Mouse (Mus musculus) embryonic facial prominence, embryonic 10.5 days (tissue): ENCODE data around the gene Ints7. TPM values are rescaled to one million over a fixed set of nuclear protein-coding genes. Genes with fewer than 3 reads are reported as not detected.

ENCODE experiments used
- DNase-seq: peaks from one replicate; pipeline ENCODE4 v3.0.0-alpha.2; 2017; ENCODE audit warnings: low spot score
- H3K27ac ChIP-seq: fragments of 300-500 bp; sonication (generic); replicated peaks from 2 replicates; pipeline ENCODE4 v1.5.1; 2016; ENCODE audit warnings: mild to moderate bottlenecking
- H3K27me3 ChIP-seq: fragments of 300-500 bp; sonication (generic); replicated peaks from 2 replicates; pipeline ENCODE4 v1.6.1; 2016; ENCODE audit warnings: low read depth, mild to moderate bottlenecking; ENCODE audit not compliant: poor library complexity, severe bottlenecking
- H3K36me3 ChIP-seq: fragments of 300-500 bp; sonication (generic); replicated peaks from 2 replicates; pipeline ENCODE4 v1.6.1; 2016; ENCODE audit warnings: mild to moderate bottlenecking, moderate library complexity
- H3K4me1 ChIP-seq: fragments of 300-500 bp; sonication (generic); 2 replicates; pipeline ENCODE4 v1.6.1; 2016
- H3K4me3 ChIP-seq: fragments of 300-500 bp; sonication (generic); 2 replicates; pipeline ENCODE4 v1.5.1; 2016; ENCODE audit warnings: mild to moderate bottlenecking, moderate library complexity
- H3K9me3 ChIP-seq: fragments of 300-500 bp; sonication (generic); 2 replicates; pipeline ENCODE4 v1.6.1; 2016; ENCODE audit warnings: mild to moderate bottlenecking
- WGBS: fragments of 180-500 bp; shearing (Covaris S2); methylation state at CpG from one replicate; pipeline ENCODE4 v1.1.7; 2016; 5-methylcytosine and 5-hydroxymethylcytosine counted together
- polyA plus RNA-seq: library from polyadenylated mRNA; unstranded; fragments of >200 nt; fragmentation: Nextera tagmentation; extraction: Ambion mirVana; gene quantifications from 2 replicates; pipeline ENCODE4 v1.2.1, GENCODE M21; 2016

Gene Ints7
- polyA plus RNA-seq, 1 experiment from 2014 or later, result 80.2 TPM

GRCm38 (mm10) chr1:191641438-191641837 is 66.0 kb downstream of the Ints7 start:
- Histone ChIP-seq H3K36me3 (no peaks in the 10 kb centered on the region), H3K27ac (no peak overlapping the region; the same call in 1 of the 2 replicates), H3K4me3 (no peak overlapping the region), H3K4me1 (peaks cover 33% of the 10 kb centered on the region), H3K27me3 (no peaks in the 10 kb centered on the region), H3K9me3 (no peaks in the 10 kb centered on the region)
- DNase-seq, result peak; percentile 37
- 1% methylated on average over 2 of the region's 2 CpGs for WGBS

GRCm38 (mm10) chr1:191642903-191643302 is 67.5 kb downstream of the Ints7 start:
- Histone ChIP-seq H3K27ac (no peak overlapping the region), H3K36me3 (no peaks in the 10 kb centered on the region), H3K4me3 (no peak overlapping the region), H3K27me3 (no peaks in the 10 kb centered on the region), H3K9me3 (no peaks in the 10 kb centered on the region), H3K4me1 (peaks cover 33% of the 10 kb centered on the region)
- WGBS, result 62% methylated on average over 4 of the region's 4 CpGs
- no peak for DNase-seq

GRCm38 (mm10) chr1:191645921-191646320 is 70.5 kb downstream of the Ints7 start:
- no peak for DNase-seq
- Histone ChIP-seq H3K9me3 (no peaks in the 10 kb centered on the region), H3K27ac (no peak overlapping the region), H3K4me3 (no peak overlapping the region), H3K27me3 (no peaks in the 10 kb centered on the region), H3K36me3 (no peaks in the 10 kb centered on the region), H3K4me1 (peaks cover 23% of the 10 kb centered on the region)
- WGBS, result 77% methylated on average over 8 of the region's 8 CpGs

- WGBS, result 86% methylated on average over 3 of the region's 3 CpGs
- DNase-seq, result no peak
Measured at GRCm38 (mm10) chr1:191647590-191647989, 72.2 kb downstream of the Ints7 start.

GRCm38 (mm10) chr1:191659441-191659840 is 84.0 kb downstream of the Ints7 start:
- H3K27me3 ChIP-seq, result no peaks in the 10 kb centered on the region
- 66% methylated on average over 3 of the region's 3 CpGs for WGBS
- no peaks in the 10 kb centered on the region for H3K36me3 ChIP-seq
- no peak overlapping the region for H3K27ac ChIP-seq
- no peak overlapping the region for H3K4me3 ChIP-seq
- DNase-seq, result no peak
- H3K4me1 ChIP-seq, result peaks cover 44% of the 10 kb centered on the region
- H3K9me3 ChIP-seq, result no peaks in the 10 kb centered on the region

More at GRCm38 (mm10) chr1:191647590-191647989, 72.2 kb downstream of the Ints7 start:
- no peak overlapping the region for H3K27ac ChIP-seq
- H3K36me3 ChIP-seq, result no peaks in the 10 kb centered on the region
- no peaks in the 10 kb centered on the region for H3K27me3 ChIP-seq
- no peak overlapping the region for H3K4me3 ChIP-seq
- H3K9me3 ChIP-seq, result no peaks in the 10 kb centered on the region
- peaks cover 12% of the 10 kb centered on the region for H3K4me1 ChIP-seq

GRCm38 (mm10) chr1:191661019-191661796 is 85.8 kb downstream of the Ints7 start:
- no peak overlapping the region for H3K27ac ChIP-seq
- H3K36me3 ChIP-seq, result no peaks in the 10 kb centered on the region
- H3K27me3 ChIP-seq, result no peaks in the 10 kb centered on the region
- peaks cover 44% of the 10 kb centered on the region for H3K4me1 ChIP-seq
- DNase-seq, result no peak
- WGBS, result 77% methylated on average over 8 of the region's 8 CpGs
- H3K9me3 ChIP-seq, result no peaks in the 10 kb centered on the region
- H3K4me3 ChIP-seq, result no peak overlapping the region

GRCm38 (mm10) chr1:191662178-191662898 is 86.9 kb downstream of the Ints7 start:
- DNase-seq, result no peak
- WGBS, result 71% methylated on average over 9 of the region's 9 CpGs
- H3K27ac ChIP-seq, result no peak overlapping the region

GRCm38 (mm10) chr1:191662899-191663500 is 87.6 kb downstream of the Ints7 start:
- Histone ChIP-seq H3K4me1 (peaks cover 32% of the 10 kb centered on the region), H3K27me3 (no peaks in the 10 kb centered on the region), H3K4me3 (no peak overlapping the region), H3K36me3 (no peaks in the 10 kb centered on the region), H3K27ac (no peak overlapping the region), H3K9me3 (no peaks in the 10 kb centered on the region)
- WGBS, result 47% methylated on average over 8 of the region's 8 CpGs
- DNase-seq, result peak; percentile 20

More at GRCm38 (mm10) chr1:191662178-191662898, 86.9 kb downstream of the Ints7 start:
- Histone ChIP-seq H3K27me3 (no peaks in the 10 kb centered on the region), H3K4me3 (no peak overlapping the region), H3K4me1 (peaks cover 39% of the 10 kb centered on the region), H3K9me3 (no peaks in the 10 kb centered on the region), H3K36me3 (no peaks in the 10 kb centered on the region)

- DNase-seq, result no peak
- Histone ChIP-seq H3K9me3 (no peaks in the 10 kb centered on the region), H3K27ac (no peak overlapping the region), H3K4me1 (peaks cover 31% of the 10 kb centered on the region), H3K4me3 (no peak overlapping the region), H3K27me3 (no peaks in the 10 kb centered on the region), H3K36me3 (no peaks in the 10 kb centered on the region)
- 84% methylated on average over 6 of the region's 6 CpGs for WGBS
Measured at GRCm38 (mm10) chr1:191663603-191664002, 88.2 kb downstream of the Ints7 start.

GRCm38 (mm10) chr1:191666351-191666750 is 90.9 kb downstream of the Ints7 start:
- no peak overlapping the region for H3K27ac ChIP-seq
- no peak for DNase-seq
- H3K4me3 ChIP-seq, result no peak overlapping the region
- no peaks in the 10 kb centered on the region for H3K9me3 ChIP-seq
- no peaks in the 10 kb centered on the region for H3K27me3 ChIP-seq
- H3K36me3 ChIP-seq, result no peaks in the 10 kb centered on the region
- peaks cover 22% of the 10 kb centered on the region for H3K4me1 ChIP-seq
- WGBS, result 80% methylated on average over 11 of the region's 11 CpGs

GRCm38 (mm10) chr1:191668030-191668429 is 92.6 kb downstream of the Ints7 start:
- Histone ChIP-seq H3K4me3 (no peak overlapping the region), H3K27me3 (no peaks in the 10 kb centered on the region), H3K27ac (no peak overlapping the region), H3K4me1 (peaks cover 5% of the 10 kb centered on the region), H3K36me3 (no peaks in the 10 kb centered on the region), H3K9me3 (no peaks in the 10 kb centered on the region)
- no peak for DNase-seq
- WGBS, result 92% methylated on average over 9 of the region's 9 CpGs
